Mouse (Mus musculus) gastrocnemius, adult 18-20 months (tissue): Measurements from ENCODE around the gene Reep6. TPM values are rescaled to one million over a fixed set of nuclear protein-coding genes. Genes with fewer than 3 reads are reported as not detected.

Source experiments
- DNase-seq: peaks from one replicate; pipeline ENCODE4 v3.0.0; 2021; ENCODE audit warnings: low spot score
- microRNA-seq: library from miRNA; unstranded; fragments of <30 nt; microRNA quantifications from one replicate; pipeline ENCODE4 v1.2.0, GENCODE M21; 2021
- total RNA-seq, 2 experiments: library from RNA; stranded (reverse); gene quantifications; 2 replicates each; pipeline ENCODE4 v1.2.3; 2021

The Reep6 gene
- total RNA-seq, 2 experiments from 2014 or later = 3.4 to 4.1 TPM

DNA sequence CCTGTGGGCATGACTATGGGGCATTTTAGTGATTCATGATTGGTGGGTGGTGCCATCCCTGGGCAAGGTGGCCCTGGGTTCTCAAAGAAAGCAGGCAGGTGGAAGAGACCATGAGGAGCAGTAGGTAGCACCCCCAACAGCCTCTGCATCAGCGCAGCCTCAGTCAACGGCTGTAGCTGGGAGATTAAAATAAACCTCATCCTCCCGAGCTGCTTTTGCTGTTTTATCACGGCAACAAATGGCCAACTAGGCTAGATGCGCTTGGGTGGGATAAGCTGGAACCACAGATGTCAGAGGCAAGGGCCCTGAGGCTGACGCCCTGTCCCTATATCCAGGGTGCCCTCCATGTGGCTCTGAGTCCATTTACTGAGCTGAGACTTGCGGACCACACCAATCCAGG, 55.0 kb downstream of the Reep6 start:
- DNase-seq = no peak

DNA sequence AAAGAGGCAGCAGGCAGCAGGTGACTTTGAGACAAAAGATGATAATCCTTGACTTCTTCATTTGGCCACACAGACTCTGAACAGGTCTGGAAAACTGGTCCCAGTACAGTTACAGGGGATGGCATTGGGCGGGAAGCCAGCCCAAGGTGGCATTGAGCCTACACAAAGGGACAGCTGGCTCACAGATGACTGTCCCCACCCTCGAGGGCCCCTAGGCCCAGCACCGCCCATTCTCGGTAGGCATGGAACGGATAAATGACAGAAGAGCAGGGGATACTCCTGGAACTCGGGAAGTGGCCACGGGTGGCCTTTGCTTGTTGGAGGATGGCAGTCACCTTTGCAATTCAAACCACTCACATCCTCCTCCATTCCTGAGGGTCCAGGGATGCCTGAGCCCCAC, 55.6 kb downstream of the Reep6 start:
- no peak for DNase-seq

Small RNA genes within 50 kb of the gene (microRNA-seq; reads per million reads assigned to microRNA genes)
- not detected for gene Gm22721

Other genes with a start within 250 kb of the Reep6 start
- 1 to 10 TPM; 5.4 to 5.9 TPM for gene Sbno2, start 224.4 kb upstream of the Reep6 start, total RNA-seq
- gene Stk11, start 214.2 kb upstream of the Reep6 start, total RNA-seq = 100 to 1,000 TPM; 145 to 148 TPM
- gene Atp5d, start 191.3 kb upstream of the Reep6 start, total RNA-seq = 100 to 1,000 TPM; 573 to 611 TPM
- gene Cbarp, start 189.1 kb upstream of the Reep6 start, total RNA-seq = 1 to 10 TPM; 1.6 to 1.9 TPM
- 10 to 100 TPM; 40.6 to 47.9 TPM for gene Midn, start 181.7 kb upstream of the Reep6 start, total RNA-seq
- 10 to 100 TPM; 28.9 to 37.5 TPM for gene Cirbp, start 164.0 kb upstream of the Reep6 start, total RNA-seq
- gene 1600002K03Rik, start 157.0 kb upstream of the Reep6 start, total RNA-seq = 1 to 10 TPM; 5.4 to 6.5 TPM
- gene Efna2, start 150.5 kb upstream of the Reep6 start, total RNA-seq = under 1 TPM; 0.24 to 0.48 TPM
- 10 to 100 TPM; 13.8 to 13.9 TPM for gene Mum1, start 103.5 kb upstream of the Reep6 start, total RNA-seq
- gene Ndufs7, start 80.8 kb upstream of the Reep6 start, total RNA-seq = 100 to 1,000 TPM; 578 to 613 TPM
- 10 to 100 TPM; 27.4 to 28.7 TPM for gene Gamt, start 68.9 kb upstream of the Reep6 start, total RNA-seq
- gene Dazap1, start 68.5 kb upstream of the Reep6 start, total RNA-seq = 10 to 100 TPM; 34.2 to 38.8 TPM
- gene Rps15, start 37.5 kb upstream of the Reep6 start, total RNA-seq = 100 to 1,000 TPM; 703 to 778 TPM
- gene Apc2, start 34.0 kb upstream of the Reep6 start, total RNA-seq = under 1 TPM; 0.18 to 0.31 TPM
- 1 to 10 TPM; 6.8 to 7.1 TPM for gene 2310011J03Rik, start 9.4 kb upstream of the Reep6 start, total RNA-seq
- under 1 TPM; 0.78 to 0.97 TPM for gene Pcsk4, start 455 bp upstream of the Reep6 start, total RNA-seq
- 10 to 100 TPM; 32.5 to 37.0 TPM for gene Adamtsl5, start 18.5 kb downstream of the Reep6 start, total RNA-seq
- gene Plk5, start 26.5 kb downstream of the Reep6 start, total RNA-seq = under 1 TPM; 0.09 to 0.11 TPM
- 1 to 10 TPM; 4.0 to 4.6 TPM for gene Mex3d, start 57.7 kb downstream of the Reep6 start, total RNA-seq
- 100 to 1,000 TPM; 108 to 127 TPM for gene Mbd3, start 69.6 kb downstream of the Reep6 start, total RNA-seq
- 100 to 1,000 TPM; 831 to 847 TPM for gene Uqcr11, start 76.9 kb downstream of the Reep6 start, total RNA-seq
- 10 to 100 TPM; 11.2 to 11.3 TPM for gene Tcf3, start 103.7 kb downstream of the Reep6 start, total RNA-seq
- not detected for gene Onecut3, start 164.9 kb downstream of the Reep6 start, total RNA-seq
- gene Atp8b3, start 209.2 kb downstream of the Reep6 start, total RNA-seq = not detected
- gene Rexo1, start 231.6 kb downstream of the Reep6 start, total RNA-seq = 10 to 100 TPM in 1 of 2 experiments, 1 to 10 TPM in 1; 9.6 to 11.1 TPM
- gene Klf16, start 247.4 kb downstream of the Reep6 start, total RNA-seq = 1 to 10 TPM; 1.5 to 1.9 TPM